Mouse (Mus musculus) 416B (cell line): Measurements from ENCODE around the gene Sf3b3.

Experiments used
- DNase-seq: peaks from one replicate; pipeline ENCODE4 v3.0.0; 2011; ENCODE audit warnings: low read depth

Sf3b3 gene

GRCm38 (mm10) chr8:110847645-110848495 is 1.3 kb upstream of the Sf3b3 start:
- DNase-seq: no peak

DNA sequence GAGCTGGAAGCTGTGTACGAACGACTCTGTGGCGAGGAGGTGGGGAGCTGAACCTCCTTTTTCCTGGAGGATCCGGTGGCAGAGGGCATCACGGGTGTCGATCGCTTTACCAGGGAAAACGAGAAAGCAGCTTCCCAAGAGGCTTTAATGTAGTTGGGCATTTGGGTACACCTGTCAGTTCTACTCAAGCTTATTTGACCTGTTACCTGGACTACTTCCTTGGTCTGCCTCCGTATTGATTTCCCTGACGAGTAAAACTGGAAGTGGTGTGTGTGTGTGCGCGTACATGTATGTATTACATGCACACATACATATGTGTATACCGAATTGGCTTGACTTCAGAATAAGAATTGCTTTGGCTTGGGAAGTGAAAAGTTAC is 573 bp upstream of the Sf3b3 start:
- DNase-seq: no peak

- peak; percentile 50 for DNase-seq
These were observed 674 bp downstream of the Sf3b3 start for GRCm38 (mm10) chr8:110845821-110846404.

GRCm38 (mm10) chr8:110844941-110845340 is 1.6 kb downstream of the Sf3b3 start:
- peak; percentile 27 for DNase-seq

DNA sequence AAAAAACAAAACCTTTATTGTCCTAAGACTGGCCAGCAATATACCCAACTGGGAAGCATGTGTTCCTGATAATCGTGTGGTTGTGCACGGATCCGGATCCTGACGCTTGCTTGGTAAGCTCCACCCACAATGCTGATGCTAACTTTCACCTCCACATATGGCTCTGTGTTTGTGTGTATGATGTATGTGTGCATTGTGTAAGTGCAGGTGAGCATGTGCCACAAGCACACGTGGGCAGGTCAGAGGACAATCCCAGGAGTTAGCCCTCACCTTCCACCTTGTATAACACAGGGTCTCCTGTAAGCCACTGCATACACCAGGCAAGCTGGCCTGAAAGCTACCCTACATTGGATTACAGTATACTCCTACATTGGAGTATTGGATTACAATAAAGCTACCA is 3.4 kb downstream of the Sf3b3 start:
- no peak for DNase-seq

GRCm38 (mm10) chr8:110842012-110842574 is 4.5 kb downstream of the Sf3b3 start:
- DNase-seq: peak; percentile 31

- no peak for DNase-seq
These were observed 14.6 kb downstream of the Sf3b3 start for GRCm38 (mm10) chr8:110831956-110832355.

DNA sequence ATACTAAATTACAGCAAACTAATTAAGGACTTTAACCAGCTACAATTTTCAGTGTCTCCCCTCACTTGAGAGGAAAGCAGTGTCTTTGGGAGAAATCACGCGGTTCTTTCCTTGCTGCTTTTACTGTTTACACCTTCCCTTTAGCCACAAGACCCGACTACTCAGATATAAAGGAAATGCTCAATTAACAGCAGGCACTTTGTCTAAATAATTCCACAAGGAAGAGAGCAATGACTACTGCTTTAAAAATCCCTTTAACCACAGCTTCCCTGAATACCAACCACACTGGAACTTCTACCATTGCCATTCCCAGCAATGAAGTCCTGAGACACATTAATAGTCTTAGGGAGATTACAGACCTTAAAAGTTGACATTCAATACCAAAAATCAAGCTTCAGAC is 18.1 kb downstream of the Sf3b3 start:
- no peak for DNase-seq

- no peak for DNase-seq
These were observed 21.7 kb downstream of the Sf3b3 start for GRCm38 (mm10) chr8:110824861-110825260.

GRCm38 (mm10) chr8:110821960-110822359 is 24.6 kb downstream of the Sf3b3 start:
- DNase-seq: no peak

DNA sequence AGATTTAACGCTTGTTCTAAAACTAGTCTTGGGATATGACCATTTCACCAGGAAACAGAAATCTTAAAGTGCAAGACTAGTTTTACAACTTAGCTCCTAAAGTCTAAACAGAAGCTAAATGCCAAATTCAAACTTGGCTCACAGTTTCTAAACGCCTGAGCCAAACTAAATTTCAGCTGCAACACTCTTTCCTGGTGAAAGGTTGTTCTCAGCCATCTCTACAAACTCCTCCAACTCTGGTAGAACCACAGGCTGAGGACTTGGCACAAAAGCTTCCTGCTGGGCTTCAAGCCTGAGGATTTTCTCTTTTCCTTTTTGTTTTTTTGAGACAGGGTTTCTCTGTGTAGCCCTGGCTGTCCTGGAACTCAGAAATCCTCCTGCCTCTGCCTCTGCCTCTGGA is 26.3 kb downstream of the Sf3b3 start:
- no peak for DNase-seq

DNA sequence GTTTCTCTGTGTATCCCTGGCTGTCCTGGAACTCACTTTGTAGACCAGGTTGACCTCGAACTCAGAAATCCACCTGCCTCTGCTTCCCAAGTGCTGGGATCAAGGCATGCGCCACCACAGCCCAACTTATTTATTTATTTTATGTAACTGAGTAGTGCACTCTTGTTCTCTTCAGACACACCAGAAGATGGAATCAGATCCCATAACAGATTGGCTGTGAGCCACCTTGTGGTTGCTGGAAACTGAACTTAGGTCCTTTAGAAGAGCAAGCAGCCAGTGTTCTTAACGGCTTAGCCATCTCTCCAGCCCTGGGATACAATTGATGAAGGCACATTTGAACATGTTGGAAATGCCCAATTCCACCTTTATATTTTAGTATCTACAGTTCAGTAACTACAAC is 28.0 kb downstream of the Sf3b3 start:
- DNase-seq: peak; percentile 50

DNA sequence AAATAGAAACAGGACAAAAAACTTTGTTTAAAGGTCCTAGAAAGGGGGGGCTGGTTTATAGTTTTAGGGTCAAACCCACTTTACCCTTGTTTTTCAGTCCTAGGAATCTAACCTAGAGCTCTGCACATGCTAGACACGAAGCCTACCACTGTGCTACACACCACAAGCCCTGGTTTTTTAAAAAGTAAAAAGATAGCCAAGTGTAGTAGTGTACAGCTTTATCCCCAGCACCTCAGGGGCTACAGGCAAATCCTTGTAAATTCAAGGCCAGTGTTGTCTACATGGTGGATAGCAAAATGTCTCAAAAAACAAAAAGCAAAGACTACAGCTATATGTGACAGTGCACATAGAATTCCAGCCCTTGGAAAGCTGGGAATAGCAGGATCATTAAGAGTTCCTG is 29.6 kb downstream of the Sf3b3 start:
- no peak for DNase-seq

- peak; percentile 43 for DNase-seq
These were observed 31.3 kb downstream of the Sf3b3 start for GRCm38 (mm10) chr8:110815308-110815707.

- peak; percentile 60 for DNase-seq
These were observed 33.3 kb downstream of the Sf3b3 start for GRCm38 (mm10) chr8:110813081-110813812.

DNA sequence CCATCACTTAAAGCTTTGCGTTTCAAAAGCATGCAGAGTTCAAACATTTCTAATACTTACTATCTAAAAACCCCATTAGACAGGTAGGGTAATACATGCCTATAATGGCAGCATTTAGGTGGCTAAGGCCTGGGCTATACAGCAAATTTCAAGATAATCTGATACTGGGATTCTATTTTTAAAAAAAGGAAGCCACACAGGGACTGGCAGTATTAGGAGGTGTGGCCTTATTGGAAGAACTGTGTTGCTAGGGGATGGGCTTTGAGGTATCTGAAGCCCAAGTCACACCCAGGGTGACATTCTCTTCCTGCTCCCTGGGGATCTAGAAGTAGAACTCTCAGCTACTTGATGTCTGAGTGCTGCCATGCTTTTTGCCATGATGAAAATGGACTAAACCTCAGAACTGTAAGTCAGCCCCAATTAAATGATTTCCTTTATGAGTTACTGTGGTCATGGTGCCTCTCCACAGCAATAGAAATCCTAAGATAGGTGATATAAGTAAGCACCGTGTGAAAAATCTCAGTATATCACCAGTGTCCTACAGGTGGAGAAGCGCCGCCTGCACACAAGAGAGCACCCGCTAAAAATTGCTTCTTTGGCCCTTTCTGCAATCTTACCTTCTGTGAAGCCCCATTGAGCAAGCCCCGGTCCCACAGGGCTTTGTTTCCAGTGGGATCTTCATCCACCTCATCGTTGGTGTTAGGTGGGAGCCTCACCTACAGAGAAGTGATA is 34.1 kb downstream of the Sf3b3 start:
- peak; percentile 59 for DNase-seq

DNA sequence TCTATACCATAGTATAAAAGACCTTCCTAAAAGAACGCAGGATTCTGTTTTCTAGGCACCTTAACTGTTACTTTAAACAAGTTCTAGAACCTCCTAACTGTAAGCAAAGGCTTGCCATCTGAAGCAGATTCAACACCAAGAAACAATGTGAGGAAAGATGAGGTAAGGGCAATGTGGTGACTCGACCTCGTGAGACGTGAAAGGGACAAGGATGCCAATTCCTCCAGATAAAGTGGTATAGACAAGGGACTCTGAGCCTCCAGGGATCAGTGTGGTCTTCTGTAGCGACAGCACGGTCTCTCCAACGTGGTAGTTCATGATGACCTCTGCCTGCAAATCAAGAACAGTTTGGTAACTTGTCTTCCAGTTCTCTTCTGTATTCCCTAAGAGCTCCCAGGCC is 34.8 kb downstream of the Sf3b3 start:
- DNase-seq: no peak

DNA sequence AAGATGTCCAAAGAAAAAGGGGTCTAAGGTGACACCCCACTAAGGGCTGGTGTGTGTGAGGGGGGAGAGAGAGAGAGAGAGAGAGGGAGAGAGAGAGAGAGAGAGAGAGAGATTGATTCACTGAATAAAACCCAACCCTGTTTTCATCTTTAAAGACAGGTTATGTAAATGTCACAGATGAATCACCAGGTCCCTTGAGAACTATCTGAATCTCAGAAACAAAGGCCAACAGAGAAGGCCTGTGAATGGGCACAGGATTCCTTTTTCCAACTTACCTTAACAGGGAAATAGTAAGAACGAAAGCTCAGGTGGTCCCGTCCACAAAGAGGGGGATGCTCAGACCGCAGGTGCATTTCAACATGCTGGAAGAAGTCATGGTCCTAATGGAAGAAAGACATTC is 35.5 kb downstream of the Sf3b3 start:
- DNase-seq: no peak

DNA sequence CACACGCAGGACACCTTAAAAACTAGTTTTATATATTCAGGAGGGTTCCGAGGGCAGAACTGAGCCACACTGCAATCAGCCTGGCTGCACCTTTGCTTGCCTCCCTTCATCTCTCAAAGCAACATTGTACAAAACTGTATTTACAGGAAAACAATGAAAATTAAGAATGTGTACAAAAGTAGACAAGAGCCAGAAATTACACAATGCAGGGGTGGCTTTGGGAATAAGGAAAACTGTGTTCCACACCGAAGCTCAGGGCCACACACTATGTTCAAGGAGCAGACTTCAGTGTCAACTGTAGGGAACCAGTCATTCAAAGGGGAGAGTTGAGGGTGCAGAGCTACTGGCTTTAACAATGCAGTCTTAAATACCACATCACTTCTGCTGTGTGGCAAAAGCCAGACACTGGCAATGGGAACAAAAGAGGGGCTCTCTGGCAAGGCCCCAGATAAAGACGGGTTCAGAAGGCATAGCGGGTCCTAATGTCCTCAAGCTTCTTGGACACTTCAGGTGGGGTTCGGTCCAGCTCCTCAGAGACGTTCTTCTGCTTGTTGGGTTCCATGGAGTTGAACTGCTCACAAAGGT is 36.0 kb downstream of the Sf3b3 start:
- no peak for DNase-seq

DNA sequence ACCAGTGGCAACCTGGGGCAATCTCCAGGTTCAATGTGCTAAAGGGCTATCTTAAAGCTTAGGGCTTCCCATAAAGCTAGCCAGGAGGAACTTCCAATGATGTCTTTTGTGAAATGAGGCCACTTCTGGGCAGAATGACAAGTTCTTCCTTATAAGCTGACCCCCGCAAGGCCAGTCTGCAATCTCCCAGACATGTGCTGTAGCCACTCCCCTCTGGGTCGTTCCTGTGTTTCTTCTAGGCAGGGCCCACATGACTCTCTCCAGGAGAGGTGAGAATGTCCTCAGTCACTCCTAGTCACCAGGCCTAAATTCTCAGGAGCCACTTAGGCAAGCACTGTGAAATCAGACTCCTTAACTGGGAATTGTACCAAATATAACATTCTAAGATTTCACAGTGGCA is 36.8 kb downstream of the Sf3b3 start:
- no peak for DNase-seq
